Mouse (Mus musculus): ENCODE results near the gene Tat. TPM values are rescaled to one million over a fixed set of nuclear protein-coding genes. Genes with fewer than 3 reads are reported as not detected.

Gene Tat
- total and polyA plus RNA-seq, 3 experiments: not detected

GRCm38 (mm10) chr8:109979339-109979738, 10.9 kb upstream of the Tat start:
- Histone ChIP-seq H3K36me3 (replicated peaks in 1 of 2; ENCODE audit: control insufficient read depth in 1 of 2, insufficient read depth in 1 of 2, low read length in 1 of 2) (no peaks in the 10 kb centered on the region), H3K9me3 (replicated peaks; ENCODE audit: low read length) (peaks cover 16% of the 10 kb centered on the region), H3K4me1 (ENCODE audit: control insufficient read depth in 1 of 2, insufficient read depth in 2 of 2) (peaks cover 0 to 3% of the 10 kb centered on the region in 2 experiments; a peak in 1 of 4 replicates), H3K4me3 (replicated peaks in 1 of 3; ENCODE audit: low read depth in 2 of 3, low read length in 2 of 3, poor library complexity in 1 of 3) (no peak overlapping the region), H3K27me3 (replicated peaks) (peaks cover 16% of the 10 kb centered on the region), H3K4me2 (ENCODE audit: insufficient read depth, low read depth, poor library complexity, severe bottlenecking) (no peak overlapping the region), H3K79me2 (replicated peaks; ENCODE audit: control insufficient read depth, extremely low read depth, insufficient read depth, poor library complexity, severe bottlenecking) (no peaks in the 10 kb centered on the region), H3K9ac (ENCODE audit: insufficient read depth, low read depth) (no peak overlapping the region), H3K27ac (ENCODE audit: insufficient read depth, low read depth) (no peak overlapping the region)
- in situ Hi-C loops (cut with MboI; ENCODE audit: low pct_ligation_motif_present, low pct_unique_long_range_greater_than_20kb, low sequenced_read_pairs) (no loop called here), dilution Hi-C loops (cut with MboI; ENCODE audit: extremely low pct_ligation_motif_present, extremely low pct_unique_long_range_greater_than_20kb, low sequenced_read_pairs) (no loop called here)
- TF ChIP-seq TCF12 (IDR thresholded peaks at IDR 0.05; ENCODE audit: low read depth, low read length) (no peak), IRF4 (IDR thresholded peaks at IDR 0.05; ENCODE audit: low read depth, low read length) (no peak), USF1 (IDR thresholded peaks at IDR 0.05; ENCODE audit: low read depth, low read length) (no peak), HCFC1 (IDR thresholded peaks at IDR 0.05; ENCODE audit: low read depth, low read length) (no peak), CTCF (conservative IDR thresholded peaks at IDR 0.05 in 1 of 2, IDR thresholded peaks at IDR 0.05 in 1 of 2; ENCODE audit: low read depth in 2 of 2, low read length in 2 of 2) (no peak), ZKSCAN1 (IDR thresholded peaks at IDR 0.05; ENCODE audit: borderline replicate concordance, low read depth, low read length) (no peak), SMC3 (IDR thresholded peaks at IDR 0.05; ENCODE audit: low read depth, low read length) (no peak), CHD1 (IDR thresholded peaks at IDR 0.05; ENCODE audit: low read depth, low read length) (no peak), MAX (IDR thresholded peaks at IDR 0.05; ENCODE audit: low read length) (no peak), NRF1 (IDR thresholded peaks at IDR 0.05; ENCODE audit: low read depth, low read length) (no peak), MYC (IDR thresholded peaks at IDR 0.05; ENCODE audit: low read depth, low read length) (no peak), MAZ (IDR thresholded peaks at IDR 0.05; ENCODE audit: low read depth, low read length) (no peak), E2F4 (IDR thresholded peaks at IDR 0.05; ENCODE audit: insufficient replicate concordance, low read depth, low read length) (no peak)
- no peak for DNase-seq (ENCODE audit: extremely low read depth)

- Histone ChIP-seq H3K4me1 (ENCODE audit: control insufficient read depth in 1 of 2, insufficient read depth in 2 of 2) (peaks cover 0 to 3% of the 10 kb centered on the region in 2 experiments; a peak in 1 of 4 replicates), H3K4me3 (replicated peaks in 1 of 3; ENCODE audit: low read depth in 2 of 3, low read length in 2 of 3, poor library complexity in 1 of 3) (no peak overlapping the region), H3K4me2 (ENCODE audit: insufficient read depth, low read depth, poor library complexity, severe bottlenecking) (no peak overlapping the region), H3K27ac (ENCODE audit: insufficient read depth, low read depth) (no peak overlapping the region), H3K9me3 (replicated peaks; ENCODE audit: low read length) (peaks cover 3% of the 10 kb centered on the region), H3K27me3 (replicated peaks) (peaks cover 16% of the 10 kb centered on the region), H3K36me3 (replicated peaks in 1 of 2; ENCODE audit: control insufficient read depth in 1 of 2, insufficient read depth in 1 of 2, low read length in 1 of 2) (no peaks in the 10 kb centered on the region), H3K79me2 (replicated peaks; ENCODE audit: control insufficient read depth, extremely low read depth, insufficient read depth, poor library complexity, severe bottlenecking) (no peaks in the 10 kb centered on the region), H3K9ac (ENCODE audit: insufficient read depth, low read depth) (no peak overlapping the region)
- dilution Hi-C loops (cut with MboI; ENCODE audit: extremely low pct_ligation_motif_present, extremely low pct_unique_long_range_greater_than_20kb, low sequenced_read_pairs): no loop called here
- TF ChIP-seq BHLHE40 (IDR thresholded peaks at IDR 0.05; ENCODE audit: low read depth, low read length) (no peak), ELF1 (IDR thresholded peaks at IDR 0.05; ENCODE audit: low read depth, low read length) (no peak), GABPA (IDR thresholded peaks at IDR 0.05; ENCODE audit: insufficient replicate concordance, low read depth, low read length) (no peak), CTCF (conservative IDR thresholded peaks at IDR 0.05 in 1 of 2, IDR thresholded peaks at IDR 0.05 in 1 of 2; ENCODE audit: low read depth in 2 of 2, low read length in 2 of 2) (no peak), MAFK (IDR thresholded peaks at IDR 0.05; ENCODE audit: insufficient replicate concordance, low read length) (no peak), JUN (IDR thresholded peaks at IDR 0.05; ENCODE audit: insufficient read depth, low read depth, low read length) (no peak), USF2 (conservative IDR thresholded peaks at IDR 0.05; ENCODE audit: low read depth, low read length) (no peak), MAX (IDR thresholded peaks at IDR 0.05; ENCODE audit: low read length) (no peak), TCF12 (IDR thresholded peaks at IDR 0.05; ENCODE audit: low read depth, low read length) (no peak), ZKSCAN1 (IDR thresholded peaks at IDR 0.05; ENCODE audit: borderline replicate concordance, low read depth, low read length) (no peak), ETS1 (conservative IDR thresholded peaks at IDR 0.05; ENCODE audit: low read depth, low read length) (no peak), UBTF (IDR thresholded peaks at IDR 0.05; ENCODE audit: low read depth, low read length) (no peak), IRF4 (IDR thresholded peaks at IDR 0.05; ENCODE audit: low read depth, low read length) (no peak)
- in situ Hi-C loops (cut with MboI; ENCODE audit: low pct_ligation_motif_present, low pct_unique_long_range_greater_than_20kb, low sequenced_read_pairs): no loop called here
- DNase-seq (ENCODE audit: extremely low read depth): no peak
Observed at GRCm38 (mm10) chr8:109982386-109983105, 7.7 kb upstream of the Tat start.

Data from CH12.LX (cell line).